Mouse (Mus musculus) large intestine, adult 2 months (tissue): ENCODE data around the gene Ces2g. TPM values are rescaled to one million over a fixed set of nuclear protein-coding genes. Genes with fewer than 3 reads are reported as not detected.

Source experiments
- DNase-seq: peaks from one replicate; pipeline ENCODE4 v3.0.0-alpha.2; 2012; ENCODE audit warnings: low read depth, low spot score
- WGBS: fragments of 180-500 bp; shearing (Covaris S2); methylation state at CpG from one replicate; pipeline ENCODE4 v1.1.7; 2018; 5-methylcytosine and 5-hydroxymethylcytosine counted together
- polyA plus RNA-seq: library from polyadenylated mRNA; depleted of rRNA; stranded (reverse); fragments of >200 nt; gene quantifications from 2 replicates; pipeline ENCODE4 v1.2.3, GENCODE M21; 2012; rRNA removed

Ces2g gene
- 1.6 and 4.3 TPM in 2 replicates for polyA plus RNA-seq

GRCm38 (mm10) chr8:104961537-104961961 lies at the start of gene Ces2g:
Gene Ces2g, plus strand, starts transcription at chr8:104961718.
- 20% methylated on average over 5 of the region's 5 CpGs for WGBS
- DNase-seq: peak; percentile 35

DNA sequence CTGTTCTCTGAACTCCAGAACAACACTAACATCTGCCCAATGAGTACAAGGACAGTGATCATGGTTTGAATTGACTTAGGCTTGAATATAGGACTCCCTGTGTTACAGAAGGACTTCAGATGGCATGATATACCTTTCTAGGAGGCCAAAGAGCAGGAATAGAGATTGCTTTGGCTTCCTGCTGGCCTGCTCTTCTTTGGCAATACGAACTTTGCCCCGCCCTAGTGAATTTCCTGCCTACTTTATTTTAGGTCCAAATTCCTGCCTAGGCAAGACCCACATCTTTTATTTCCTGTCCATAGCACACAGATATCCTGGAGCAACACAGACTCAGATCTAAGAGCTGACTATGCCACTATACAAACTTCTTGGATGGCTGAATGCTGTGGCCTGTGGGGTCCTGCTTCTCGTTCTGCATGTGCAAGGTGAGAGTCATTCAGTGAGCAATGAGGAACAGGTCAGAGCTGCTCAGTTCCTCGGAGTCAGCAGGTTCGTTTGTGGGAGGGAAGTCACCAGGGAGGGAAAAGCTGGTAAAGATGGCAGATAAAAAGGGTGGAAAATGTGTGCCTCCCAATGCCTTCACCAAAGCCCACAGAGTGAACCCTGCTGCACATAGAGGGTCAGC lies 35.4 kb upstream of the Ces2g start, which contains the start of gene Ces2e:
Gene Ces2e (plus strand): TSS at position 289 of the 625 bp plus-strand sequence.
- 23% methylated on average over 5 of the region's 5 CpGs for WGBS
- peak; percentile 58 for DNase-seq

GRCm38 (mm10) chr8:104927301-104927700 lies 34.2 kb upstream of the Ces2g start:
- 51% methylated on average over 3 of the region's 3 CpGs for WGBS
- no peak for DNase-seq

GRCm38 (mm10) chr8:104944665-104945064 lies 16.9 kb upstream of the Ces2g start:
- WGBS: 74% methylated on average over 2 of the region's 2 CpGs
- no peak for DNase-seq

DNA sequence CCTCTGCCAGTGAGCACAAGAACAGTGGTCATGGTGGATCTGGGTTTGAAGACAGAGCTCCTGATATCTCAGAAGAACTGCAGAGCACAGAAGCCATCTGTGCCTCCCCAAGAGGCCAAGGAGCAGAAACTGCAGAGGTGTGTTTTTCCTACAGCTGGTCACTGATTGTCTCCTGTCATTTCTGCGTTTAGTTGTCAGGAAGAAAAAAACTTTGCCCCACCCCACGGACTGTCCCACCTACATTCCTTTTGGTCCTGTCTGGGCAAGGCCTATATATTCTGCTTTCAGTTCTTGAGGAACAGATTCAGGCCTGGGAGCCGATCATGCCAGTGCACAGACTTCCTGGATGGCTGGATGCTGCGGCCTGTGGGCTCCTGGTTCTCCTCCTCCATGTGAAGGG lies 14.5 kb upstream of the Ces2g start, which contains the start of gene Ces2f:
Gene Ces2f (plus strand): TSS at position 301 of the 400 bp plus-strand sequence.
- WGBS: 38% methylated on average over 4 of the region's 4 CpGs
- no peak for DNase-seq

DNA sequence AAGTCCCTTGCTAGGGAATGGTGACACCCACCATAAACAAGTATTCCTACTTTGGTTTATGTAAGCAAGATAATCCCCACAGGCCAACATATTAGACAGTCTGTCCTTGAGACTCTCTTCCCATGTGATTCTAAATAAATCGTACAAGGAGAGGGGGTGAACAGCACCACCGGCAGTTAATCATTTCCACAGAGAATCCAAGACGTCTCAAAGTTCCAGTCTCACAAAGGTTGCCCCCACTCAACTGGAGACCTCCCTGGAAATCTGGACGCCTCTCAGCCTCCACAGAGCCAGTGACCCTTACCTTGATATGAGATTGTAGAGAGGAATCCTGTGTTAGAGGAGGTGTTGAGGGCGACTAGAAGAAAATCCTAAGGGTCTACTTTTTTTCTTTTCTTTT lies 12.5 kb upstream of the Ces2g start:
- no peak for DNase-seq
- 69% methylated on average over 5 of the region's 5 CpGs for WGBS

- WGBS: 61% methylated on average over 8 of the region's 8 CpGs
- no peak for DNase-seq
Observed at GRCm38 (mm10) chr8:104962229-104962901, 847 bp downstream of the Ces2g start.

GRCm38 (mm10) chr8:104963375-104963894 lies 1.9 kb downstream of the Ces2g start:
- DNase-seq: peak; percentile 54
- WGBS: 41% methylated on average over 4 of the region's 4 CpGs

DNA sequence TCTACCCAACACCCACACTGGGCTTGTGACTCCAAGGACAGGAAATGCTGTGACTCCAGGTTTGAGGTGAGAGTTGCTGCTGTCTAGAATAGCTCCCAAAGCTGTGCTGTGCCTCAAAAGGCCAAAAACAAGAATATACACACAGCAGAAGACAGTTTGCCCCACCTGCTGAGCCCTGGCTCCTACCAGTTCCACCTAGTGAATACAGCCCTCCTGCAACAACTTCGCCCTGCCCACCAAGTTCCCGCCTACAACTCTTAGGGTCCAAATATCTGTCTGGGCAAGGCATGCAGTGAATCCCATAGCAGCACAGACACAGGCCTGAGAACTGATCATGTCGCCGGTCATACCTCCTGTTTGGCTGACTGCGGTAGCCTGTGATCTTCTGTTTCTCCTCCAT lies 22.6 kb downstream of the Ces2g start:
- 95% methylated on average over 5 of the region's 5 CpGs for WGBS
- no peak for DNase-seq

GRCm38 (mm10) chr8:104984942-104985341 lies 23.4 kb downstream of the Ces2g start:
- WGBS: 88% methylated on average over 2 of the region's 2 CpGs
- DNase-seq: no peak

- WGBS: 67% methylated on average over 6 of the region's 6 CpGs
- DNase-seq: no peak
Observed at GRCm38 (mm10) chr8:104998191-104998590, 36.7 kb downstream of the Ces2g start.

DNA sequence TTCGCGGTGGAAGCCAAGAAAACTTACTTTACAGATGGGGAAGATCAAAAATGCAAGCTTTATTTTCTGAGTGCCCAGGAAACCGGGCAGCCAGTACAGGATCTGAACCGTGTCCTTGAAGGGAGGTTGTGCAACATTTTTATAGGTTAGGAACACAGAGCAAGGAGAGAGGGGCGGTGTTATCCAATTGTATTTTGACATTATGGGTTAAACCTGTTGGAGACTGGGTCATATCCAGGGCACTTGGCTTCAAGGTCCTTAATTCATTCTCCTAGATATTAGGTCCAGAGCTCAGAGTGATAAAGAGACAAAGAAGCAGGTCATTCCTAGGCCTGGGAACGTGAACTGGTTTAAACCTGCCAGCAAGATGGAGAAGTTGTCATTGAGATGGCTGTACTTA lies 37.7 kb downstream of the Ces2g start:
- WGBS: 53% methylated on average over 6 of the region's 6 CpGs
- no peak for DNase-seq

DNA sequence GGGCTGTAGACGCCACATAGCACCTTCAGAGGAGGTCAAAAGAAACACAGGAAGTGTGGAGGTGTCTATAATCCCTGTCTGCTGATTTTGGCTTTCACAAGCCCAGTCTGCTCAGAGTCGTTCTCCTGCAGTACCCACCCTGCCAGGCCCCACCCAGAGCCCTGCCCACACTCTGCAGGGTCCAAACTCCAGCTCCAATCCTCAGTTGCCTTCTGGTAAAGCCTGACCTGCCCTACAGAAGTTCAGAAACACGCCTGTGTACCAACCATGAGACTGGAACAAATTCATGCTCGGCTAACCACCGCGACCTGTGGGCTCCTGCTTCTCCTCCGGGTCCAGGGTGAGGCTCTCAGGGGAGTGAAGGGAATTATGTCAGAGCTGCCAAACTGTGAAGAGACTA lies 39.1 kb downstream of the Ces2g start, which contains the start of gene Ces2h:
Gene Ces2h (plus strand): TSS at position 268 of the 400 bp plus-strand sequence.
- 31% methylated on average over 7 of the region's 7 CpGs for WGBS
- peak; percentile 63 for DNase-seq

DNA sequence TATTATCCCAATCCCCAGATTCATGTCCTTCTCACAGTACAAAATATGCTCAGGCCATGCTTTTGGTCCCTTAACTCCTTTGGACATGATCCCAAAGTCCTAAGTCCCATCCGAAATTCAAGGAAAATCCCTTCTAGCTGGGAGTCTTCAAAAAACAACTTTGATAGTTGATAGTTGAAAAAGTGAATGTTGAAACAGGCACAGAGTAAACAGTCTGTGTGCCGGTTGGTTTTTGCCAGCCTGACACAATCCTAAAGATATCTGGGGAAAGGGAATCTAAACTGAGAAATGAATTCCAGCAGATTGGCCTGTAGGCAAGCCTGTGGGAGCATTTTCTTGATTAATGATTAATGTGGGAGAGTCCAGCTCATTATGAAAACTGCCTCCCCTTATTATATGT lies 48.5 kb downstream of the Ces2g start:
- no peak for DNase-seq

DNA sequence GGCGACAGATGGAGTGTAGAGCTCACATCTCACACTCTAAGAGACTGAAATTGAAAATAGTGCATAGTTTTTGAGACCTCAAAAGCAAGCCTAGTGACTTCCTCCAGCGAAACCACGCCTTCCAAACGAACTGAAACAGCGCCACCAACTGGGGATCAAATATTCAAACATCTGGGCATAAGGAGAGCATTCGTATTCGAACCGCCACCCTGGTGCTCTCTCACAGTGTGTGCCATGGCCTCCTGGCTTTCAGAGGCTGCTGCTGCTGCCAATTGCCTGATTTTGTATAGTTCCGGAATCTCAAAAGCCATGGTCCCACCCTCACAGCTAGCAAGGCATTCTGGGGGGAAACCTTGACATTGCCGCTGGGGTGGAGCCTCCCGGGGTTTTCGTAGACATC lies 49.6 kb downstream of the Ces2g start:
- no peak for DNase-seq
- 85% methylated on average over 12 of the region's 12 CpGs for WGBS

More for the DNA sequence above, 48.5 kb downstream of the Ces2g start:
- WGBS: 38% methylated on average over 2 of the region's 2 CpGs

- DNase-seq: no peak
- WGBS: 94% methylated on average over 5 of the region's 5 CpGs
Observed at GRCm38 (mm10) chr8:105014391-105014790, 52.9 kb downstream of the Ces2g start.

Other genes with a start within 250 kb of the Ces2g start
- 86.2 and 136 TPM in 2 replicates for gene Ces2a, start 227.7 kb upstream of the Ces2g start, polyA plus RNA-seq
- 0.86 and 1.2 TPM in 2 replicates for gene Ces2b, start 130.1 kb upstream of the Ces2g start, polyA plus RNA-seq
- gene Ces2c, start 114.7 kb upstream of the Ces2g start, polyA plus RNA-seq: 87.8 and 175 TPM in 2 replicates
- gene Ces2e, start 35.5 kb upstream of the Ces2g start, polyA plus RNA-seq: 458 and 877 TPM in 2 replicates
- 0.12 and 0.21 TPM in 2 replicates for gene Ces2f, start 14.4 kb upstream of the Ces2g start, polyA plus RNA-seq
- 0.36 and 0.52 TPM in 2 replicates for gene Ces2h, start 39.1 kb downstream of the Ces2g start, polyA plus RNA-seq
- 0.21 TPM in 1 of 2 replicates, not detected in the other for gene Ces3a, start 86.9 kb downstream of the Ces2g start, polyA plus RNA-seq
- not detected in 2 replicates for gene Ces3b, start 122.0 kb downstream of the Ces2g start, polyA plus RNA-seq
- gene Ces4a, start 170.1 kb downstream of the Ces2g start, polyA plus RNA-seq: not detected in 2 replicates
- gene Cbfb, start 209.0 kb downstream of the Ces2g start, polyA plus RNA-seq: 7.0 and 8.1 TPM in 2 replicates